In genomic region chr16:19979755-19980154, GRCm38 (mm10) we compare ENCODE assay signal across 12 mouse cellular contexts. TPM values are rescaled to one million over a fixed set of nuclear protein-coding genes. Genes with fewer than 3 reads are reported as not detected.
DNase-seq lines count a peak whose midpoint lies in the region; ATAC-seq and TF ChIP-seq lines count a peak whose summit lies in the region.
"Had no signal": no experiment of that assay in that cellular context is flagged by ENCODE, and none has a peak within 500 bp of the region (broad histone marks: within the 10 kb centered on the region; RNA-seq: fewer than 3 reads in every experiment).

No protein-coding gene starts in this region.

- DNase-seq in heart, adult 11 months, result peak; percentile 5
- DNase-seq in heart, adult 9 months (ENCODE audit: low spot score in 2 of 2), result no peak
- DNase-seq in kidney, postnatal 4 days, result no peak
- peak; percentile 70 for DNase-seq in MEL (ENCODE audit: low read depth, low spot score)
- DNase-seq in right cerebral cortex, adult 2 months (ENCODE audit: low spot score in 2 of 2), result no peak
- DNase-seq in left cerebral cortex, adult 11 months (ENCODE audit: low spot score), result no peak
- DNase-seq: cerebellum, adult 9-10 months; spleen, adult 18-20 months had no signal

- H3K27ac ChIP-seq in kidney, embryonic 16.5 days (ENCODE audit: low read length), result peak overlapping the region; percentile 3; the same call in 1 of the 2 replicates
- no peak overlapping the region for H3K27ac ChIP-seq in MEL (ENCODE audit: control insufficient read depth, low read depth, low read length)
- H3K27ac ChIP-seq in liver, embryonic 12.5 days, result no peak overlapping the region
- H3K27ac ChIP-seq: neural tube, embryonic 13.5 days had no signal

- peak; percentile 58 to 59; a peak in 3 of 4 replicates for TF ChIP-seq EP300 in MEL (IDR thresholded peaks at IDR 0.05; ENCODE audit: low read depth in 1 of 2, low read length in 2 of 2)

- H3K36me3 ChIP-seq in kidney, embryonic 16.5 days (ENCODE audit: insufficient read depth, low read length), result no peaks in the 10 kb centered on the region
- peaks cover 0 to 59% of the 10 kb centered on the region in 2 experiments; a peak in 2 of 4 replicates for H3K36me3 ChIP-seq in MEL (ENCODE audit: control insufficient read depth in 1 of 2, insufficient read depth in 2 of 2, low read length in 2 of 2)
- no peaks in the 10 kb centered on the region for H3K36me3 ChIP-seq in liver, embryonic 12.5 days
- H3K36me3 ChIP-seq: neural tube, embryonic 13.5 days had no signal

- H3K4me1 ChIP-seq in kidney, embryonic 16.5 days (ENCODE audit: insufficient read depth, low read length), result 0 out of 2 replicates have a peak, but pooled peaks cover 9% of the 10 kb centered on the region
- H3K4me1 ChIP-seq in MEL (ENCODE audit: control insufficient read depth in 1 of 2, insufficient read depth in 2 of 2, low read length in 2 of 2), result peaks cover 25 to 45% of the 10 kb centered on the region in 2 experiments
- H3K4me1 ChIP-seq in liver, embryonic 12.5 days, result peaks cover 30% of the 10 kb centered on the region; the same call in 1 of the 2 replicates
- H3K4me1 ChIP-seq: neural tube, embryonic 13.5 days had no signal

- H3K79me2 ChIP-seq in MEL (ENCODE audit: control insufficient read depth, insufficient read depth, low read length, poor library complexity), result peaks cover 7% of the 10 kb centered on the region; the same call in 1 of the 2 replicates

- TF ChIP-seq CTCF in MEL (IDR thresholded peaks at IDR 0.05 in 2 of 3, conservative IDR thresholded peaks at IDR 0.05 in 1 of 3; ENCODE audit: control insufficient read depth in 1 of 3, insufficient read depth in 1 of 3, low read depth in 2 of 3, low read length in 3 of 3, poor library complexity in 1 of 3, severe bottlenecking in 1 of 3), result no peak

- 0 out of 2 replicates have a peak overlapping the region, but pooled peaks have one; percentile 37 for H3K4me2 ChIP-seq in kidney, embryonic 16.5 days (replicated peaks; ENCODE audit: low read depth, low read length)
- peak overlapping the region; percentile 40; the same call in 1 of the 2 replicates for H3K4me2 ChIP-seq in liver, embryonic 12.5 days

- H3K9ac ChIP-seq in kidney, embryonic 16.5 days (replicated peaks; ENCODE audit: low read length), result no peak overlapping the region
- H3K9ac ChIP-seq in MEL (ENCODE audit: control insufficient read depth, low read depth, low read length, poor library complexity, severe bottlenecking), result no peak overlapping the region
- H3K9ac ChIP-seq in liver, embryonic 12.5 days, result no peak overlapping the region
- H3K9ac ChIP-seq: neural tube, embryonic 13.5 days had no signal

- H3K9me3 ChIP-seq in kidney, embryonic 16.5 days (ENCODE audit: low read length), result no peaks in the 10 kb centered on the region
- no peaks in the 10 kb centered on the region for H3K9me3 ChIP-seq in MEL (replicated peaks; ENCODE audit: insufficient read depth, low read length)
- H3K9me3 ChIP-seq in liver, embryonic 12.5 days (replicated peaks), result no peaks in the 10 kb centered on the region
- H3K9me3 ChIP-seq: neural tube, embryonic 13.5 days had no signal

- WGBS in kidney, embryonic 16.5 days, result 75% methylated on average over 2 of the region's 2 CpGs
- 31% methylated on average over 2 of the region's 2 CpGs for WGBS in liver, embryonic 12.5 days (ENCODE audit: insufficient replicate concordance)

- no peak for TF ChIP-seq POLR2A in MEL (IDR thresholded peaks at IDR 0.05; ENCODE audit: control insufficient read depth in 1 of 2, insufficient read depth in 1 of 2, low read depth in 1 of 2, low read length in 2 of 2, poor library complexity in 1 of 2)

- no peak overlapping the region for H3K4me3 ChIP-seq in kidney, embryonic 16.5 days (ENCODE audit: low read length)
- H3K4me3 ChIP-seq in MEL (ENCODE audit: control insufficient read depth in 1 of 2, insufficient read depth in 1 of 2, low read depth in 2 of 2, low read length in 2 of 2), result no peak overlapping the region
- H3K4me3 ChIP-seq in liver, embryonic 12.5 days, result no peak overlapping the region
- H3K4me3 ChIP-seq: neural tube, embryonic 13.5 days had no signal

- no peaks in the 10 kb centered on the region for H3K27me3 ChIP-seq in kidney, embryonic 16.5 days (ENCODE audit: insufficient read depth, low read length)
- H3K27me3 ChIP-seq in MEL (ENCODE audit: control insufficient read depth in 1 of 2, insufficient read depth in 2 of 2, low read length in 2 of 2), result no peaks in the 10 kb centered on the region
- no peaks in the 10 kb centered on the region for H3K27me3 ChIP-seq in liver, embryonic 12.5 days (replicated peaks)
- H3K27me3 ChIP-seq: neural tube, embryonic 13.5 days had no signal

- TF ChIP-seq RAD21 in MEL (IDR thresholded peaks at IDR 0.05; ENCODE audit: low read depth, low read length), result no peak

- no peak for ATAC-seq in kidney, embryonic 16.5 days (ENCODE audit: low FRiP score, low TSS enrichment)
- no peak for ATAC-seq in liver, embryonic 12.5 days
- ATAC-seq: intestine, embryonic 16.5 days had no signal

TF ChIP-seq in MEL, 35 proteins besides CTCF, POLR2A, EP300 and RAD21:
- TF ChIP-seq RCOR1 (IDR thresholded peaks at IDR 0.05; ENCODE audit: low read depth, low read length) (peak; percentile 75; the same call in 1 of the 2 replicates), BHLHE40 (IDR thresholded peaks at IDR 0.05; ENCODE audit: borderline replicate concordance, low read depth, low read length) (no peak), TAL1 (IDR thresholded peaks at IDR 0.05; ENCODE audit: low read length) (peak; percentile 72), ETS1 (IDR thresholded peaks at IDR 0.05; ENCODE audit: low read depth, low read length) (peak; percentile 12; the same call in 1 of the 2 replicates), POLR2AphosphoS5 (IDR thresholded peaks at IDR 0.05; ENCODE audit: borderline replicate concordance, low read depth, low read length) (no peak)

RNA-seq across cellular contexts. Expression of gene Klhl6, which starts 3.1 kb away (rescaled TPM):
- polyA plus RNA-seq in kidney, embryonic 16.5 days (2015; fragmentation: Nextera tagmentation; extraction: Ambion mirVana), result 18.0 and 20.7 TPM in 2 replicates
- total RNA-seq in MEL (2012; rRNA removed), result 4.8 and 11.8 TPM in 2 replicates
- 1 to 10 TPM in 1 of 2 experiments, not detected in 1; 6.9 TPM for polyA plus RNA-seq in MEL (2012; ENCODE audit: insufficient read depth in 1 of 2, insufficient read length in 2 of 2, low read depth in 1 of 2, low replicate concordance in 2 of 2, missing spikeins in 1 of 2)
- 17.4 and 18.0 TPM in 2 replicates for polyA plus RNA-seq in liver, embryonic 12.5 days (2016; fragmentation: Nextera tagmentation; extraction: Ambion mirVana)

Comparison
In these comparisons a context has a peak if more than half of its experiments do, and no peak if none do; other contexts are left out.
1. DNase-seq: peak in heart, adult 11 months (single experiment) and MEL (single experiment); none in heart, adult 9 months (0 of 2), kidney, postnatal 4 days (0 of 2), right cerebral cortex, adult 2 months (0 of 2) and left cerebral cortex, adult 11 months (single experiment).